Comparison of ENCODE assay signal across 17 mouse cellular contexts in the genomic region with DNA sequence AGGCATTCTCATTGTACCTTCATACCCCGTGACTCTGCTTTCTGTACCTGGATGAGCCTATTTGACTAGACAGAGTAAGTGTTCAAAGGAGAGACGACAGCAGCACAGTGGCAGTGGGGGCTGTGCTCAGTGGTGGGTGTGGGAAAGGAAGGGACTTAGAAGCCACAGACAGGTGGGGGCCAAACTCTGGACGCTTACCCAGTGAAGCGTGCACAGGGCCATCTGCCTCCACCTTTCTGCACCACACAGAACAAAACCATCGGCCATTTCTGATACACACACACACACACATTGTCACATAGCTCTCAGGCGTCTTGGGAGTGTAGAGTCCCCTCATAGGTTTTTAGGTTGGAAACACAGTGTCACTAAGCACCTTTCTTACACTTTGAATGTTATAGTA.
DNase-seq lines count a peak whose midpoint lies in the region; ATAC-seq and TF ChIP-seq lines count a peak whose summit lies in the region.
"Had no signal": no experiment of that assay in that cellular context is flagged by ENCODE, and none has a peak within 500 bp of the region (broad histone marks: within the 10 kb centered on the region; RNA-seq: fewer than 3 reads in every experiment).

No protein-coding gene starts in this region.

- H3K4me1 ChIP-seq in kidney, embryonic 16.5 days (ENCODE audit: insufficient read depth, low read length): peaks cover 41% of the 10 kb centered on the region
- peaks cover 17 to 23% of the 10 kb centered on the region in 2 experiments for H3K4me1 ChIP-seq in CH12.LX (ENCODE audit: control insufficient read depth in 1 of 2, insufficient read depth in 2 of 2)
- peaks cover 23% of the 10 kb centered on the region for H3K4me1 ChIP-seq in cerebellum, adult 2 months (ENCODE audit: control insufficient read depth, insufficient read depth, low read length)
- H3K4me1 ChIP-seq in midbrain, postnatal 0 days (ENCODE audit: insufficient read depth, low read length): no peaks in the 10 kb centered on the region
- H3K4me1 ChIP-seq in heart, embryonic 10.5 days: peaks cover 34% of the 10 kb centered on the region; the same call in 1 of the 2 replicates
- H3K4me1 ChIP-seq: stomach, embryonic 15.5 days had no signal

- in situ Hi-C loops in CH12.LX (cut with MboI; ENCODE audit: low pct_ligation_motif_present, low pct_unique_long_range_greater_than_20kb, low sequenced_read_pairs): no loop called here

- TF ChIP-seq RAD21 in CH12.LX (IDR thresholded peaks at IDR 0.05; ENCODE audit: low read depth, low read length): no peak; the same call in 1 of the 2 replicates

- no peak for TF ChIP-seq CTCF in CH12.LX (conservative IDR thresholded peaks at IDR 0.05 in 1 of 2, IDR thresholded peaks at IDR 0.05 in 1 of 2; ENCODE audit: low read depth in 2 of 2, low read length in 2 of 2)
- TF ChIP-seq CTCF in cerebellum, adult 2 months (IDR thresholded peaks at IDR 0.05; ENCODE audit: borderline replicate concordance, insufficient read depth, low read depth, low read length): no peak
- no peak for TF ChIP-seq CTCF in midbrain, postnatal 0 days (IDR thresholded peaks at IDR 0.05)

- TF ChIP-seq POLR2A in CH12.LX (IDR thresholded peaks at IDR 0.05; ENCODE audit: low read depth, low read length): no peak
- no peak for TF ChIP-seq POLR2A in cerebellum, adult 2 months (IDR thresholded peaks at IDR 0.05; ENCODE audit: borderline replicate concordance, insufficient read depth, low read length)

- no peaks in the 10 kb centered on the region for H3K79me2 ChIP-seq in CH12.LX (replicated peaks; ENCODE audit: control insufficient read depth, extremely low read depth, insufficient read depth, poor library complexity, severe bottlenecking)

- H3K9ac ChIP-seq in kidney, embryonic 16.5 days (replicated peaks; ENCODE audit: low read length): no peak overlapping the region
- no peak overlapping the region for H3K9ac ChIP-seq in CH12.LX (ENCODE audit: insufficient read depth, low read depth)
- H3K9ac ChIP-seq in midbrain, postnatal 0 days (replicated peaks; ENCODE audit: low read length, poor library complexity, severe bottlenecking): no peak overlapping the region
- H3K9ac ChIP-seq: forebrain, embryonic 12.5 days; midbrain, embryonic 12.5 days; neural tube, embryonic 15.5 days; stomach, embryonic 15.5 days had no signal

- dilution Hi-C loops in CH12.LX (cut with MboI; ENCODE audit: extremely low pct_ligation_motif_present, extremely low pct_unique_long_range_greater_than_20kb, low sequenced_read_pairs): no loop called here

- H3K27ac ChIP-seq in kidney, embryonic 16.5 days (ENCODE audit: low read length): no peak overlapping the region
- H3K27ac ChIP-seq in CH12.LX (ENCODE audit: insufficient read depth, low read depth): no peak overlapping the region
- peak overlapping the region; percentile 17; the same call in 1 of the 2 replicates for H3K27ac ChIP-seq in cerebellum, adult 2 months (ENCODE audit: insufficient read depth, low read length)
- H3K27ac ChIP-seq in midbrain, postnatal 0 days (ENCODE audit: low read depth, low read length): no peak overlapping the region
- H3K27ac ChIP-seq in heart, embryonic 10.5 days: no peak overlapping the region
- H3K27ac ChIP-seq: forebrain, embryonic 12.5 days; midbrain, embryonic 12.5 days; neural tube, embryonic 15.5 days; stomach, embryonic 15.5 days had no signal

- no peak for DNase-seq in kidney, adult 8-10 months
- DNase-seq in CH12.LX (ENCODE audit: extremely low read depth): peak; percentile 48
- peak; percentile 72 to 81 for DNase-seq in cerebellum, adult 2 months
- DNase-seq in midbrain, postnatal 0 days (ENCODE audit: low spot score): peak; percentile 40
- DNase-seq in right cerebral cortex, postnatal 4 days: no peak
- no peak for DNase-seq in heart, embryonic 10.5 days (ENCODE audit: low spot score)
- DNase-seq: adrenal gland, postnatal 10 days; heart, postnatal 4 days; kidney, adult 9 months; liver had no signal

- 66% methylated on average over 6 of the region's 6 CpGs for WGBS in kidney, embryonic 16.5 days
- WGBS in cerebellum, adult 2 months: 16% methylated on average over 6 of the region's 6 CpGs
- WGBS in midbrain, postnatal 0 days: 78% methylated on average over 6 of the region's 6 CpGs
- 80% methylated on average over 6 of the region's 6 CpGs for WGBS in heart, embryonic 10.5 days

- no peak overlapping the region for H3K4me2 ChIP-seq in kidney, embryonic 16.5 days (replicated peaks; ENCODE audit: low read depth, low read length)
- H3K4me2 ChIP-seq in CH12.LX (ENCODE audit: insufficient read depth, low read depth, poor library complexity, severe bottlenecking): peak overlapping the region; percentile 37
- no peak overlapping the region for H3K4me2 ChIP-seq in midbrain, postnatal 0 days (ENCODE audit: low read depth, low read length, poor library complexity, severe bottlenecking)
- H3K4me2 ChIP-seq: forebrain, embryonic 12.5 days; midbrain, embryonic 12.5 days; neural tube, embryonic 15.5 days; stomach, embryonic 15.5 days had no signal

- H3K36me3 ChIP-seq in kidney, embryonic 16.5 days (ENCODE audit: insufficient read depth, low read length): no peaks in the 10 kb centered on the region
- peaks cover 0 to 9% of the 10 kb centered on the region in 2 experiments for H3K36me3 ChIP-seq in CH12.LX (replicated peaks in 1 of 2; ENCODE audit: control insufficient read depth in 1 of 2, insufficient read depth in 1 of 2, low read length in 1 of 2)
- H3K36me3 ChIP-seq in midbrain, postnatal 0 days (ENCODE audit: insufficient read depth, low read length): no peaks in the 10 kb centered on the region
- H3K36me3 ChIP-seq in heart, embryonic 10.5 days: 0 out of 2 replicates have a peak, but pooled peaks cover 2% of the 10 kb centered on the region
- H3K36me3 ChIP-seq: forebrain, embryonic 12.5 days; midbrain, embryonic 12.5 days; neural tube, embryonic 15.5 days; stomach, embryonic 15.5 days had no signal

- ATAC-seq in kidney, embryonic 16.5 days (ENCODE audit: low FRiP score, low TSS enrichment): peak; percentile 65; the same call in 1 of the 2 replicates
- peak; percentile 38; the same call in 1 of the 2 replicates for ATAC-seq in midbrain, postnatal 0 days (ENCODE audit: low FRiP score)
- ATAC-seq in erythroid progenitor cell, adult 5-6 weeks (replicated peaks; ENCODE audit: low FRiP score, poor library complexity, severe bottlenecking): no peak
- ATAC-seq: Patski had no signal

- TF ChIP-seq EP300 in CH12.LX (IDR thresholded peaks at IDR 0.05; ENCODE audit: low read length): no peak; the same call in 1 of the 2 replicates

- H3K27me3 ChIP-seq in kidney, embryonic 16.5 days (ENCODE audit: insufficient read depth, low read length): no peaks in the 10 kb centered on the region
- H3K27me3 ChIP-seq in CH12.LX (replicated peaks): no peaks in the 10 kb centered on the region
- no peaks in the 10 kb centered on the region for H3K27me3 ChIP-seq in cerebellum, adult 2 months (ENCODE audit: control insufficient read depth, insufficient read depth, low read length)
- H3K27me3 ChIP-seq in midbrain, postnatal 0 days (ENCODE audit: insufficient read depth, low read length): no peaks in the 10 kb centered on the region
- no peaks in the 10 kb centered on the region for H3K27me3 ChIP-seq in heart, embryonic 10.5 days (ENCODE audit: insufficient read depth, poor library complexity, severe bottlenecking)
- H3K27me3 ChIP-seq: forebrain, embryonic 12.5 days; midbrain, embryonic 12.5 days; neural tube, embryonic 15.5 days; Patski; stomach, embryonic 15.5 days had no signal

- no peaks in the 10 kb centered on the region for H3K9me3 ChIP-seq in kidney, embryonic 16.5 days (ENCODE audit: low read length)
- H3K9me3 ChIP-seq in CH12.LX (replicated peaks; ENCODE audit: low read length): no peaks in the 10 kb centered on the region
- no peaks in the 10 kb centered on the region for H3K9me3 ChIP-seq in midbrain, postnatal 0 days (ENCODE audit: low read length)
- H3K9me3 ChIP-seq in heart, embryonic 10.5 days: no peaks in the 10 kb centered on the region
- H3K9me3 ChIP-seq: forebrain, embryonic 12.5 days; midbrain, embryonic 12.5 days; neural tube, embryonic 15.5 days; stomach, embryonic 15.5 days had no signal

- no peak overlapping the region for H3K4me3 ChIP-seq in kidney, embryonic 16.5 days (ENCODE audit: low read length)
- H3K4me3 ChIP-seq in CH12.LX (replicated peaks in 1 of 3; ENCODE audit: low read depth in 2 of 3, low read length in 2 of 3, poor library complexity in 1 of 3): no peak overlapping the region
- H3K4me3 ChIP-seq in cerebellum, adult 2 months (replicated peaks; ENCODE audit: insufficient read depth, low read depth, low read length): no peak overlapping the region
- H3K4me3 ChIP-seq in midbrain, postnatal 0 days (ENCODE audit: low read depth, low read length): no peak overlapping the region
- H3K4me3 ChIP-seq in heart, embryonic 10.5 days: no peak overlapping the region
- H3K4me3 ChIP-seq: forebrain, embryonic 12.5 days; midbrain, embryonic 12.5 days; neural tube, embryonic 15.5 days; stomach, embryonic 15.5 days had no signal

TF ChIP-seq in CH12.LX, 34 proteins besides CTCF, POLR2A, EP300 and RAD21 (continues in another document):
- 0 out of 2 replicates have a peak, but pooled peaks have one; percentile 34 for TF ChIP-seq MAZ (IDR thresholded peaks at IDR 0.05; ENCODE audit: low read depth, low read length)
- no peak for TF ChIP-seq JUND (conservative IDR thresholded peaks at IDR 0.05; ENCODE audit: low read depth, low read length)
- TF ChIP-seq HCFC1 (IDR thresholded peaks at IDR 0.05; ENCODE audit: low read depth, low read length): no peak
- TF ChIP-seq IRF4 (IDR thresholded peaks at IDR 0.05; ENCODE audit: low read depth, low read length): peak; percentile 58; the same call in 1 of the 2 replicates
- TF ChIP-seq CHD1 (IDR thresholded peaks at IDR 0.05; ENCODE audit: low read depth, low read length): no peak
- TF ChIP-seq ZNF384 (IDR thresholded peaks at IDR 0.05; ENCODE audit: low read depth, low read length): no peak
- no peak for TF ChIP-seq BHLHE40 (IDR thresholded peaks at IDR 0.05; ENCODE audit: low read depth, low read length)
- TF ChIP-seq TBP (conservative IDR thresholded peaks at IDR 0.05; ENCODE audit: low read depth, low read length): no peak
- no peak for TF ChIP-seq E2F4 (IDR thresholded peaks at IDR 0.05; ENCODE audit: insufficient replicate concordance, low read depth, low read length)
- TF ChIP-seq NELFE (IDR thresholded peaks at IDR 0.05; ENCODE audit: low read depth, low read length): no peak
- TF ChIP-seq ETS1 (conservative IDR thresholded peaks at IDR 0.05; ENCODE audit: low read depth, low read length): no peak
- no peak for TF ChIP-seq MXI1 (IDR thresholded peaks at IDR 0.05; ENCODE audit: low read depth, low read length)
- no peak for TF ChIP-seq ELF1 (IDR thresholded peaks at IDR 0.05; ENCODE audit: low read depth, low read length)
- TF ChIP-seq CHD2 (IDR thresholded peaks at IDR 0.05; ENCODE audit: low read length): no peak
- TF ChIP-seq MAX (IDR thresholded peaks at IDR 0.05; ENCODE audit: low read length): no peak
- no peak for TF ChIP-seq SMC3 (IDR thresholded peaks at IDR 0.05; ENCODE audit: low read depth, low read length)
- TF ChIP-seq MAFK (IDR thresholded peaks at IDR 0.05; ENCODE audit: insufficient replicate concordance, low read length): no peak
- TF ChIP-seq USF1 (IDR thresholded peaks at IDR 0.05; ENCODE audit: low read depth, low read length): no peak

Comparison
In these comparisons a context has a peak if more than half of its experiments do, and no peak if none do; other contexts are left out.
1. DNase-seq: peak in CH12.LX (single experiment), cerebellum, adult 2 months (2 of 2) and midbrain, postnatal 0 days (single experiment); none in kidney, adult 8-10 months (0 of 2), right cerebral cortex, postnatal 4 days (single experiment) and heart, embryonic 10.5 days (single experiment).